Mouse (Mus musculus): ENCODE measurements around the gene Gm3854. TPM values are rescaled to one million over a fixed set of nuclear protein-coding genes. Genes with fewer than 3 reads are reported as not detected.
"Not testable (repeated sequence)": the region's sequence is repeated elsewhere in the genome, so short reads cannot be mapped to it uniquely, and the experiment has no call there.

Gm3854 gene
- polyA plus RNA-seq (2014; fragmentation: Nextera tagmentation; extraction: Ambion mirVana), result 3.9 and 4.1 TPM in 2 replicates

GRCm38 (mm10) chr7:6343501-6344071 lies at the start of gene Gm3854:
TSS of gene Gm3854 (plus strand) at chr7:6343759.
- 0 out of 2 replicates have a peak within 1 kb of the TSS, but pooled peaks have one; percentile 34 for H3K27ac ChIP-seq (ENCODE audit: low read depth, low read length)

GRCm38 (mm10) chr7:6300796-6301195 lies 42.8 kb upstream of the Gm3854 start:
- not testable (repeated sequence) for H3K9ac ChIP-seq (ENCODE audit: low read length); H3K4me1 ChIP-seq (replicated peaks; ENCODE audit: control insufficient read depth, insufficient read depth, low read length); H3K4me2 ChIP-seq (ENCODE audit: low read depth, low read length, severe bottlenecking); H3K9me3 ChIP-seq (ENCODE audit: control insufficient read depth, low read length); H3K27me3 ChIP-seq (ENCODE audit: control insufficient read depth, insufficient read depth, low read length); DNase-seq (ENCODE audit: low spot score); H3K36me3 ChIP-seq (ENCODE audit: control insufficient read depth, insufficient read depth, low read length); ATAC-seq (replicated peaks; ENCODE audit: low FRiP score); H3K27ac ChIP-seq (ENCODE audit: low read depth, low read length); H3K4me3 ChIP-seq (ENCODE audit: low read depth, low read length)
- WGBS, result 75% methylated on average over 11 of the region's 11 CpGs

More at GRCm38 (mm10) chr7:6343501-6344071, at the start of gene Gm3854:
- H3K4me2 ChIP-seq (ENCODE audit: low read depth, low read length, severe bottlenecking), result peak within 1 kb of the TSS; percentile 46
- peak; percentile 85 for DNase-seq (ENCODE audit: low spot score)
- no peaks in the 10 kb centered on the region; the same call in 1 of the 2 replicates for H3K9me3 ChIP-seq (ENCODE audit: control insufficient read depth, low read length)
- WGBS, result under 1% methylated on average over 26 of the region's 26 CpGs
- no peaks in the 10 kb centered on the region for H3K36me3 ChIP-seq (ENCODE audit: control insufficient read depth, insufficient read depth, low read length)
- H3K4me1 ChIP-seq (replicated peaks; ENCODE audit: control insufficient read depth, insufficient read depth, low read length), result no peaks in the 10 kb centered on the region
- peak within 1 kb of the TSS; percentile 58 for H3K4me3 ChIP-seq (ENCODE audit: low read depth, low read length)
- peak within 1 kb of the TSS; percentile 72 for H3K9ac ChIP-seq (ENCODE audit: low read length)
- peak; percentile 94 for ATAC-seq (replicated peaks; ENCODE audit: low FRiP score)
- no peaks in the 10 kb centered on the region for H3K27me3 ChIP-seq (ENCODE audit: control insufficient read depth, insufficient read depth, low read length)

DNA sequence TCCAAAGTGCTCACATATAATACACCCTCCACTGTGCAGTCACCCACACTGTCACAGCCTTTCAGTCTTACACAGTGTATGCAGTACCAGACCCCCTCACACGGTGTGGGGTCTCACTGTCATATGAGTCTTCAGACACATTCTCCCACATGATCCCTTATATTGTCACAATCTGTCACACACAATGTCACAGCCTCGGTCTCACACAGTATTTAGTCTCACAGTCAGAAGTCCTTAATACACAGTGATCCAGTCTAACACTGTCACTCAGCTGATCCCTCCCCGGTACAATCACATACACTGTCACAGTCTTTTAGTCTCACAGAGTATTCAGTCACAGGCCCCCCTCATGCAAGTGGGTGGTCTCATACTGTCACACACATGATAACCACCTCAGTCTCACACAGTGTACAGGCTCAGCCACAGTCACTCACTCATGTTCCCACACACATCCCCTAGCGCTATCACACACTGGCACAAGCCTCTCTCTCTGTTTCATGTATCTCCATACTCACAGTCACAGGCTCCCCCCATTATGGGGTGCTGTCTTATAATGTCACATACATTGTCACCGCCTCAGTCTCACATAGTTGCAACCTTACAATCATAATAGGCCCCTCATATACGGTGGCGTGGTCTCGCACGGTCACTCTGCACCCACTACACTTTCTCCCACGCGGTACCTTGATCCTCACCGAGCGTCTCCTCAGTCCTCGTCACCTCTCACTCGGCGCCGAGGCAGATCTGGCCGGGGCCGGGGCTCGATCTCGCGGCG lies 12.9 kb upstream of the Gm3854 start:
- ATAC-seq (replicated peaks; ENCODE audit: low FRiP score) (peak; percentile 78), DNase-seq (ENCODE audit: low spot score) (no peak)
- peak overlapping the region; percentile 65 for H3K4me2 ChIP-seq (ENCODE audit: low read depth, low read length, severe bottlenecking)
- no peaks in the 10 kb centered on the region for H3K36me3 ChIP-seq (ENCODE audit: control insufficient read depth, insufficient read depth, low read length)
- WGBS, result 19% methylated on average over 23 of the region's 23 CpGs
- H3K9ac ChIP-seq (ENCODE audit: low read length), result peak overlapping the region; percentile 57
- H3K27ac ChIP-seq (ENCODE audit: low read depth, low read length), result peak overlapping the region; percentile 65
- H3K4me1 ChIP-seq (replicated peaks; ENCODE audit: control insufficient read depth, insufficient read depth, low read length), result peaks cover 2% of the 10 kb centered on the region; the same call in 1 of the 2 replicates
- no peaks in the 10 kb centered on the region for H3K27me3 ChIP-seq (ENCODE audit: control insufficient read depth, insufficient read depth, low read length)
- no peaks in the 10 kb centered on the region for H3K9me3 ChIP-seq (ENCODE audit: control insufficient read depth, low read length)
- peak overlapping the region; percentile 37 for H3K4me3 ChIP-seq (ENCODE audit: low read depth, low read length)

GRCm38 (mm10) chr7:6331233-6331956 lies 12.2 kb upstream of the Gm3854 start, which contains the start of gene Zfp583:
TSS of gene Zfp583 (minus strand) at chr7:6331285.
- Histone ChIP-seq H3K36me3 (ENCODE audit: control insufficient read depth, insufficient read depth, low read length) (no peaks in the 10 kb centered on the region), H3K4me2 (ENCODE audit: low read depth, low read length, severe bottlenecking) (peak within 1 kb of the TSS; percentile 65), H3K9me3 (ENCODE audit: control insufficient read depth, low read length) (no peaks in the 10 kb centered on the region), H3K9ac (ENCODE audit: low read length) (peak within 1 kb of the TSS; percentile 57), H3K4me1 (replicated peaks; ENCODE audit: control insufficient read depth, insufficient read depth, low read length) (peaks cover 2% of the 10 kb centered on the region; the same call in 1 of the 2 replicates), H3K27ac (ENCODE audit: low read depth, low read length) (peak within 1 kb of the TSS; percentile 65), H3K4me3 (ENCODE audit: low read depth, low read length) (peak within 1 kb of the TSS; percentile 37), H3K27me3 (ENCODE audit: control insufficient read depth, insufficient read depth, low read length) (no peaks in the 10 kb centered on the region)
- DNase-seq (ENCODE audit: low spot score) (peak; percentile 88), ATAC-seq (replicated peaks; ENCODE audit: low FRiP score) (peak; percentile 93)
- WGBS, result 5% methylated on average over 30 of the region's 31 CpGs

GRCm38 (mm10) chr7:6339865-6340264 lies 3.7 kb upstream of the Gm3854 start:
- Histone ChIP-seq H3K4me3 (ENCODE audit: low read depth, low read length) (no peak overlapping the region), H3K9ac (ENCODE audit: low read length) (no peak overlapping the region), H3K27ac (ENCODE audit: low read depth, low read length) (no peak overlapping the region), H3K27me3 (ENCODE audit: control insufficient read depth, insufficient read depth, low read length) (no peaks in the 10 kb centered on the region), H3K4me2 (ENCODE audit: low read depth, low read length, severe bottlenecking) (no peak overlapping the region), H3K36me3 (ENCODE audit: control insufficient read depth, insufficient read depth, low read length) (no peaks in the 10 kb centered on the region), H3K9me3 (ENCODE audit: control insufficient read depth, low read length) (no peaks in the 10 kb centered on the region; the same call in 1 of the 2 replicates), H3K4me1 (replicated peaks; ENCODE audit: control insufficient read depth, insufficient read depth, low read length) (no peaks in the 10 kb centered on the region)
- WGBS, result 87% methylated on average over 5 of the region's 5 CpGs
- DNase-seq (ENCODE audit: low spot score), result no peak
- no peak for ATAC-seq (replicated peaks; ENCODE audit: low FRiP score)

- Histone ChIP-seq H3K27ac (ENCODE audit: low read depth, low read length) (no peak overlapping the region), H3K4me3 (ENCODE audit: low read depth, low read length) (peak overlapping the region; percentile 58), H3K36me3 (ENCODE audit: control insufficient read depth, insufficient read depth, low read length) (no peaks in the 10 kb centered on the region), H3K9ac (ENCODE audit: low read length) (no peak overlapping the region; the same call in 1 of the 2 replicates), H3K4me2 (ENCODE audit: low read depth, low read length, severe bottlenecking) (peak overlapping the region; percentile 46), H3K27me3 (ENCODE audit: control insufficient read depth, insufficient read depth, low read length) (no peaks in the 10 kb centered on the region), H3K4me1 (replicated peaks; ENCODE audit: control insufficient read depth, insufficient read depth, low read length) (no peaks in the 10 kb centered on the region), H3K9me3 (ENCODE audit: control insufficient read depth, low read length) (no peaks in the 10 kb centered on the region; the same call in 1 of the 2 replicates)
- ATAC-seq (replicated peaks; ENCODE audit: low FRiP score), result peak; percentile 39
- no peak for DNase-seq (ENCODE audit: low spot score)
- WGBS, result 38% methylated on average over 10 of the region's 10 CpGs
Measured at GRCm38 (mm10) chr7:6344124-6344523, 565 bp downstream of the Gm3854 start.

DNA sequence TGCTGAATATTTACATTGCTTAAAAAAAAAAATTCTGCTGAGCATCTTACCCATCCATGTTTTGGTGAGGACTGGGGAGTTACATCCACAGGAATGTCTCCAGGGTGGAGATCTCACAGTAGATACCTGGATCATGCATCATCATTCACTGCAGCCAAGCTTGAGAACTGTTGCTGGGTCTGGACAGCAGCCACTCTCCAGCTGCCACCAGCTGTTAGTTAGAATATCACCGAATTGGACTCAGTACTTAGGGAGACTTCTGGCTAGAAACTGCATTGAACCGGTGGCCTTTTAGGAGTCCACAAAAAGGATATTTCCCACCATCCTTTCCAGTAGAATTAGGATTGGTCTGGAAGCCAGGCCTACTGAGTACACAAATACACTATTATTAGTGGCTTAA lies 14.6 kb downstream of the Gm3854 start:
- 75% methylated on average over 2 of the region's 2 CpGs for WGBS
- Histone ChIP-seq H3K27me3 (ENCODE audit: control insufficient read depth, insufficient read depth, low read length) (no peaks in the 10 kb centered on the region), H3K27ac (ENCODE audit: low read depth, low read length) (no peak overlapping the region), H3K4me2 (ENCODE audit: low read depth, low read length, severe bottlenecking) (no peak overlapping the region), H3K36me3 (ENCODE audit: control insufficient read depth, insufficient read depth, low read length) (no peaks in the 10 kb centered on the region), H3K4me1 (replicated peaks; ENCODE audit: control insufficient read depth, insufficient read depth, low read length) (no peaks in the 10 kb centered on the region), H3K4me3 (ENCODE audit: low read depth, low read length) (no peak overlapping the region), H3K9me3 (ENCODE audit: control insufficient read depth, low read length) (no peaks in the 10 kb centered on the region), H3K9ac (ENCODE audit: low read length) (no peak overlapping the region)
- ATAC-seq (replicated peaks; ENCODE audit: low FRiP score) (no peak), DNase-seq (ENCODE audit: low spot score) (no peak)

- no peak for DNase-seq (ENCODE audit: low spot score)
- Histone ChIP-seq H3K27me3 (ENCODE audit: control insufficient read depth, insufficient read depth, low read length) (no peaks in the 10 kb centered on the region), H3K36me3 (ENCODE audit: control insufficient read depth, insufficient read depth, low read length) (no peaks in the 10 kb centered on the region), H3K4me2 (ENCODE audit: low read depth, low read length, severe bottlenecking) (no peak overlapping the region), H3K4me3 (ENCODE audit: low read depth, low read length) (no peak overlapping the region), H3K27ac (ENCODE audit: low read depth, low read length) (no peak overlapping the region), H3K4me1 (replicated peaks; ENCODE audit: control insufficient read depth, insufficient read depth, low read length) (0 out of 2 replicates have a peak, but pooled peaks cover 5% of the 10 kb centered on the region), H3K9ac (ENCODE audit: low read length) (no peak overlapping the region), H3K9me3 (ENCODE audit: control insufficient read depth, low read length) (no peaks in the 10 kb centered on the region)
- no peak for ATAC-seq (replicated peaks; ENCODE audit: low FRiP score)
- WGBS, result 50% methylated on average over 10 of the region's 10 CpGs
Measured at GRCm38 (mm10) chr7:6358937-6359590, 15.5 kb downstream of the Gm3854 start.
